Mouse (Mus musculus) G1E (cell line): ENCODE results near the gene Eef1a2.

Experiments
- CTCF ChIP-seq: IDR thresholded peaks from 2 replicates; pipeline ENCODE4 v1.5.1; 2012; ENCODE audit warnings: low read depth, low read length, inconsistent platforms, mixed read lengths
- GATA1 ChIP-seq: IDR thresholded peaks from 2 replicates; pipeline ENCODE4 v1.6.1; 2012; ENCODE audit warnings: borderline replicate concordance, low read length, inconsistent platforms, mixed read lengths
- GATA2 ChIP-seq: IDR thresholded peaks from 2 replicates; pipeline ENCODE4 v1.6.1; 2012; ENCODE audit warnings: low read depth, low read length, inconsistent platforms, borderline replicate concordance
- POLR2AphosphoS5 ChIP-seq: IDR thresholded peaks from 2 replicates; pipeline ENCODE4 v1.6.1; 2012; ENCODE audit warnings: low read depth, low read length, inconsistent platforms; ENCODE audit not compliant: insufficient replicate concordance
- TAL1 ChIP-seq: conservative IDR thresholded peaks from 2 replicates; pipeline ENCODE4 v1.6.1; 2012; ENCODE audit warnings: low read depth, low read length, inconsistent platforms, mixed read lengths

DNA sequence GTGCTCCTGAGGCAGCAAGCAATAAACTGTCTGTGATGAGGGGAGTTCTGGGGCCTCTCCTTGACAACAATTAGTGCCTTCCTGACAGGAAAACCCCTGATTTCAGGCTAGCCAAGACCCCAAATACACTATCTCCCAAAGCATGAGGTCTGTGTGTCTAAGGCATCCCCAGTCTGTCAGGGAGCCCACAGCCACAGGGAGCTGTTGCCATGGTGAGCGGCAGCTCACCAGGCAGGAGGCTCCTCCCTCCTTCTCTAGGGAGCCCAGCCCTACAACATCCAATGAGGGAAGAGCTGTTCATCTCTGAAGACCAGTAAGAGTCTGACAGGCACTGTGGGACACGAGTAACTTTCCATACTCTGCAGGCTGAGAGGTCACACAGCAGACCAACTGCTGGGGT lies 3.0 kb upstream of the Eef1a2 start:
- no peak for TF ChIP-seq CTCF
- TF ChIP-seq TAL1 = no peak
- no peak for TF ChIP-seq GATA1
- TF ChIP-seq POLR2AphosphoS5 = no peak
- no peak for TF ChIP-seq GATA2
